Mouse (Mus musculus) embryonic facial prominence, embryonic 12.5 days (tissue): ENCODE results near the gene Reep1. TPM values are rescaled to one million over a fixed set of nuclear protein-coding genes. Genes with fewer than 3 reads are reported as not detected.

Experiments used
- ATAC-seq: fragments of 200-750 bp; cut with Nextera tagmentation; 2 replicates; pipeline ENCODE4 v1.8.0; 2017; ENCODE audit not compliant: insufficient number of reproducible peaks, insufficient read depth, low FRiP score, low TSS enrichment
- H3K27ac ChIP-seq: fragments of 300-500 bp; sonication (generic); 2 replicates; pipeline ENCODE4 v1.5.1; 2016; ENCODE audit warnings: mild to moderate bottlenecking
- H3K27me3 ChIP-seq: fragments of 300-500 bp; sonication (generic); 2 replicates; pipeline ENCODE4 v1.6.1; 2016; ENCODE audit warnings: mild to moderate bottlenecking, moderate library complexity
- H3K36me3 ChIP-seq: fragments of 300-500 bp; sonication (generic); 2 replicates; pipeline ENCODE4 v1.6.1; 2016; ENCODE audit warnings: mild to moderate bottlenecking
- H3K4me1 ChIP-seq: fragments of 300-500 bp; sonication (generic); 2 replicates; pipeline ENCODE4 v1.6.1; 2016
- H3K4me2 ChIP-seq: fragments of 300-500 bp; sonication (generic); replicated peaks from 2 replicates; pipeline ENCODE4 v1.6.1; 2016; ENCODE audit warnings: mild to moderate bottlenecking, moderate library complexity
- H3K4me3 ChIP-seq: fragments of 300-500 bp; sonication (generic); 2 replicates; pipeline ENCODE4 v1.5.1; 2016; ENCODE audit warnings: mild to moderate bottlenecking
- H3K9ac ChIP-seq: fragments of 300-500 bp; sonication (generic); 2 replicates; pipeline ENCODE4 v1.6.1; 2016; ENCODE audit warnings: mild to moderate bottlenecking, moderate library complexity
- H3K9me3 ChIP-seq: fragments of 300-500 bp; sonication (generic); 2 replicates; pipeline ENCODE4 v1.6.1; 2016; ENCODE audit warnings: mild to moderate bottlenecking, moderate library complexity
- WGBS: fragments of 180-500 bp; shearing (Covaris S2); methylation state at CpG from one replicate; pipeline ENCODE4 v1.1.7; 2016; 5-methylcytosine and 5-hydroxymethylcytosine counted together
- polyA plus RNA-seq: library from polyadenylated mRNA; unstranded; fragments of >200 nt; fragmentation: Nextera tagmentation; extraction: Ambion mirVana; gene quantifications from 2 replicates; pipeline ENCODE4 v1.2.1, GENCODE M21; 2016

Gene Reep1
- polyA plus RNA-seq, 1 experiment from 2014 or later = 17.6 TPM

DNA sequence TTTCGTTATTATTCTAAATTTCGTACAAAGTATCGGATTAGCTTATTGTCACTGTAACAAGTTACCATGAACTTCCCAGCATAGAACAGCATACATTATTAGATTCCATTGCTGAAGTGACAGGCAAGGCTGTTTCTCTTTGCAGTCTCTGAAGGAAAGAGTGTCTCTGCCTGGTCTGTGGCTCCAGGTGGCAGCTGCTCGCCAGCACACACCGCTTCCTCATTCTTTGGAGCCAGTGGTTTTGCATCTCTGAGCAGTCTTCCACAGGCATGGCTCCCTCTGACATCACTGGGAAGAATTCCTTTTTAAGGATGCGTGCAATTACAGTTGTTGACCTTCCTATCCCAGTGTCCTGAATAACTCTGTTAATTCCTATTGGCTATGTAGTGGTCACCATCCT, 52.7 kb downstream of the Reep1 start:
- Histone ChIP-seq H3K27ac (no peak overlapping the region), H3K4me3 (no peak overlapping the region), H3K4me2 (no peak overlapping the region), H3K36me3 (no peaks in the 10 kb centered on the region), H3K4me1 (peaks cover 13% of the 10 kb centered on the region; the same call in 1 of the 2 replicates), H3K27me3 (no peaks in the 10 kb centered on the region), H3K9me3 (no peaks in the 10 kb centered on the region), H3K9ac (no peak overlapping the region)
- WGBS = 83% methylated on average over 6 of the region's 6 CpGs
- ATAC-seq = no peak

DNA sequence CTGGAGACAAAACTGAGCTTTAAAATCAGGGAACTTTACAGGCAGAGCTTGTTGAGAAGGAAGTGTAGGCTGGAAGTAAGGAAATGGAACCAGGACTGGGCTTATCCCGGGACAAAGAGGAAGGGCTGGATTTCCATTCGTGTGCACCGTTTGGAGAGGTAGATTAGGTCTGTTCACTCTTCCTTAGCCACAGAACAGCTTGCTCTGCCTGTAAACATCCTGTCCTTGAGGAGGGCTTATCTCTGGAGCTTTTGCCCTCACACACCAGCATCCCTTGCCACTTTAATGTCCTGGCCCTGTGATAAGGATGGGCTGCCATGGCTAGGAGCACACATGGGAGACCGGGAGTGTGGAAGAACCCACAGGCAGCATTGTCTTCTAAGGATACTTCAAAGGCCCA, 60.4 kb downstream of the Reep1 start:
- Histone ChIP-seq H3K36me3 (no peaks in the 10 kb centered on the region), H3K4me1 (no peaks in the 10 kb centered on the region), H3K9me3 (no peaks in the 10 kb centered on the region), H3K9ac (no peak overlapping the region), H3K27ac (no peak overlapping the region), H3K4me3 (no peak overlapping the region), H3K4me2 (no peak overlapping the region), H3K27me3 (no peaks in the 10 kb centered on the region)
- 82% methylated on average over 4 of the region's 4 CpGs for WGBS
- no peak for ATAC-seq

DNA sequence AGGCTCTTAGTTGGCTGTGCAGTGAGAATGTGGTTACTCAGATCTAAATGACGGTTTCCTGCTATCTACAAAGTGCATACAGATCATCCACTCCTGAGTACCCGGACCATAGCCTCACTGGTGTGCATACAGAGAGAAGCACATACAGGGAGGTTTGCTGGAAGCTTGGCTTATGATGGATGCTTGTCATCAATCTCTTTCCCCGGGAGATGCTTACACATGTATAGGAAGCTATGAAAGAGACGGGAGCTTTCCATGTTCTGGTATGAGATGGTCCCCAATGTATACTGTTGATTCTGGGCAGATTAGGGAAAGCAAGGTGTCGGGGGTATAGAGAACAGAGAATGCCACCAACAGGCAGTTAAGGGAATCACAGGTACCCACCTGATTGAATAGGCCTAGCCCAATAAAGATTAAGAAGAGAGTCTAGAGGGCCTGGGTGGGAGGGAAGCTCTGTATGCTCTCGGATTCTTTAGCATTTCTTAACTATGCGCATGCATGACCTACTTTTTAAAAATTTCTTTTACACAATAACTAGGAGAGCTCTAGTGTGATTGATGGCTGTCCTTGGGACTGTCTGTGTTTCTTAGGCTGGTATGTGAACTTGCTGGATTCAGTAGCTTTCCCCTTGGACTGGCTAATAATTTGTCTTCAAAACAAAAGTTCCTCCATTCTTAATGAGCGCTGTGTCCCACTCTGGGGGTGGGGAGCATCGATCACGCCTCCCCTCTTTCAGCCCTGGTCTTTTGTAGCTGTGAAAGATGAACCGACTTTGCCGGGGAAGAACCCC, 62.7 kb downstream of the Reep1 start:
- H3K27me3 ChIP-seq = no peaks in the 10 kb centered on the region
- no peaks in the 10 kb centered on the region for H3K4me1 ChIP-seq
- 77% methylated on average over 12 of the region's 12 CpGs for WGBS
- no peaks in the 10 kb centered on the region for H3K9me3 ChIP-seq
- H3K36me3 ChIP-seq = no peaks in the 10 kb centered on the region
- no peak overlapping the region for H3K4me3 ChIP-seq
- no peak overlapping the region for H3K9ac ChIP-seq
- no peak overlapping the region for H3K4me2 ChIP-seq
- ATAC-seq = no peak
- no peak overlapping the region for H3K27ac ChIP-seq

DNA sequence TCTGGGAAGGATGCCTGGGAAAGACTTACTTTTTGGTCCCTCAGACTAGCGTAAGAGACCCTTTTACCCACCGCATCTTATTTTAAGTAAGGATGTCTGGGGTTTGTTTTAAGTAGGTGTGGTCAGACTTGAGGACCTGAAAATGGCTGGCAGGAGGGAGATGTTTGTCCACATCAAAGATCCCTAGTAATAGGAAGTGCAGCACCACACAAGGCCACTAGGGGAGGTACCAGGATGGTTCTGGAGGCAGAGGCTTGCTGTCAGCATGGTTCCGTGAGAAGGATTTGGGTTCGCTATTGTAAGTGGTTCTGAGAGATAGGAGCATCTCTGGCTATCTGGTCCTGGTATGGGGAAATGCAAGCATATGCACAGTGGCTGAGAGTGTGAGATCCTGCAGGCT, 63.5 kb downstream of the Reep1 start:
- H3K9ac ChIP-seq = no peak overlapping the region
- ATAC-seq = no peak
- H3K27me3 ChIP-seq = no peaks in the 10 kb centered on the region
- H3K4me3 ChIP-seq = no peak overlapping the region
- no peaks in the 10 kb centered on the region for H3K4me1 ChIP-seq
- H3K9me3 ChIP-seq = no peaks in the 10 kb centered on the region
- no peaks in the 10 kb centered on the region for H3K36me3 ChIP-seq
- no peak overlapping the region for H3K27ac ChIP-seq
- WGBS = 94% methylated on average over 4 of the region's 4 CpGs
- no peak overlapping the region for H3K4me2 ChIP-seq

- Histone ChIP-seq H3K4me1 (no peaks in the 10 kb centered on the region), H3K27me3 (no peaks in the 10 kb centered on the region), H3K36me3 (no peaks in the 10 kb centered on the region), H3K4me2 (no peak overlapping the region), H3K27ac (no peak overlapping the region), H3K9ac (no peak overlapping the region), H3K4me3 (no peak overlapping the region), H3K9me3 (no peaks in the 10 kb centered on the region)
- 91% methylated on average over 4 of the region's 4 CpGs for WGBS
- no peak for ATAC-seq
Measured at GRCm38 (mm10) chr6:71771282-71771681, 63.9 kb downstream of the Reep1 start.

DNA sequence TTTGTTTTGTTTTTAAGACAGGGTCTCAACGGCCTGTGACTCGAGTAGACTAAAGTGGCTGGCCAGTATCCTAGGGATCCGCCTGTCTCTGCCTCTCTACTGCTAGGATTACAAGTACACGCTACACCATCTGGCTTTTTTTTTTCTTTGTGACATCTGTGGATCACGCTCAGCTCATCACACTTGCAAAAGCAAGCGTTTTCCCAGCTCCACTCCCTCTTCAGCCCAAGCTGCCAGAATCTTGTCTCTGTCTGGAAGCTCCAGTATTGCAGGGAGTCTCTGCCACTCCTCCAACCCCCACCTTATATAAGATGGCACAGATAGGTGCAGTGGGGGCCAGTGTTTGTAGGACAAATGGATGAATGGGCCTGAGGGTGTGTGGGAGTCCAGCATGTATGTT, 64.8 kb downstream of the Reep1 start:
- no peaks in the 10 kb centered on the region for H3K4me1 ChIP-seq
- H3K36me3 ChIP-seq = no peaks in the 10 kb centered on the region
- H3K9ac ChIP-seq = no peak overlapping the region
- no peak overlapping the region for H3K4me2 ChIP-seq
- H3K4me3 ChIP-seq = no peak overlapping the region
- no peak for ATAC-seq
- H3K27me3 ChIP-seq = no peaks in the 10 kb centered on the region
- no peaks in the 10 kb centered on the region for H3K9me3 ChIP-seq
- 92% methylated on average over 6 of the region's 6 CpGs for WGBS
- no peak overlapping the region for H3K27ac ChIP-seq

DNA sequence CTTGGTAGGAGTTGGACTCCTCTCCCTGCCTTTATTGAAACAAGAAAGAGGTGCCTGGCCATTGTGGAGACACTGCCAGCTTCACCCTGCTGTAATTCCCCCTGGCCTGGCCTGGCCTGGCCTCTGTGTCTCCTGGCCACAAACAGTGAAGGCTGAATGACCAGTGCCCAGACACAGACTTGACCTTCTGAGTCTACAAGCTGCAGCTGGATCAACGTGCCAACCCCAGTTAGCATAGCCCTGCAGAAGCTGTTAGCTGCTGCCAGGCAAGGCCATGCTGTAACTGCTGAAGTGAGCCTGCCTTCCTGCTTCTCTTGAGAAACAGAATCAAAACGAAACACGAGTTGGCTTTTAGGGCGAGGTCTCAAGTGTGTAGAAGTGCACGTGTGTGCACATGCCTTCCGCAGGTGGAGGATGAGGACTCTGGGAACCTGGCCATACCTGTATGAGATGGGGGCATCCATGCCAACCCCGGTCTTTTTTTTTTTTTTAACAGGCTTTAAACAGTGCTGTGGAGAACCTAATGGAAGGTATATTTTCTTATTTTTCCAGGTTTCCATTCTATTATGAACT, 65.4 kb downstream of the Reep1 start:
- ATAC-seq = no peak
- Histone ChIP-seq H3K27me3 (no peaks in the 10 kb centered on the region), H3K4me1 (no peaks in the 10 kb centered on the region), H3K4me3 (no peak overlapping the region), H3K4me2 (no peak overlapping the region), H3K9ac (no peak overlapping the region), H3K27ac (no peak overlapping the region), H3K9me3 (no peaks in the 10 kb centered on the region), H3K36me3 (no peaks in the 10 kb centered on the region)
- 81% methylated on average over 7 of the region's 7 CpGs for WGBS

GRCm38 (mm10) chr6:71778016-71778415, 70.7 kb downstream of the Reep1 start:
- no peaks in the 10 kb centered on the region for H3K9me3 ChIP-seq
- H3K4me2 ChIP-seq = no peak overlapping the region
- no peaks in the 10 kb centered on the region for H3K36me3 ChIP-seq
- no peak for ATAC-seq
- H3K9ac ChIP-seq = no peak overlapping the region
- 87% methylated on average over 5 of the region's 5 CpGs for WGBS
- no peaks in the 10 kb centered on the region for H3K27me3 ChIP-seq
- H3K4me3 ChIP-seq = no peak overlapping the region
- no peaks in the 10 kb centered on the region for H3K4me1 ChIP-seq
- no peak overlapping the region for H3K27ac ChIP-seq

GRCm38 (mm10) chr6:71779831-71780230, 72.5 kb downstream of the Reep1 start:
- Histone ChIP-seq H3K4me2 (no peak overlapping the region), H3K4me3 (no peak overlapping the region), H3K36me3 (no peaks in the 10 kb centered on the region), H3K9ac (no peak overlapping the region), H3K4me1 (no peaks in the 10 kb centered on the region), H3K27ac (no peak overlapping the region), H3K27me3 (no peaks in the 10 kb centered on the region), H3K9me3 (no peaks in the 10 kb centered on the region)
- WGBS = 75% methylated on average over 2 of the region's 2 CpGs
- no peak for ATAC-seq

- no peak overlapping the region for H3K4me2 ChIP-seq
Measured at GRCm38 (mm10) chr6:71780431-71780830, 73.1 kb downstream of the Reep1 start.

DNA sequence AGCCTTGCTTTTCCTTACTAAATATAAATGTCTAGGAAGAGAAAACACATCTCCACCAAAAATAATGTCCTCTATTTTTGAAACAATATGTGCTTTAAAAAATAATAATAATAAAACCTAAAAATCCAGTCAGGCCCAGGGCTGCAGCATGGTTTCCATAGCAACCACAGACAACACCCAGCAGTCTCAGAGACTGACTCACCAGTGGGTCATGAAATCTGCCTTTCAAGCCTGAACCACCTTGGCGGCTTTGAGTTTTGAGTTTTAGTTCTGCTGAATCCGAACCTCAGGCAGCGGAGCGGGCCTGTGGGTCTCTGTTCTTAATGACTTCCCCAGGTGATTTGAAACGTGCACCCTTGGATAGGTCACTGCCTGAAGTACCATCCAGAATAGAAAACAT, 75.8 kb downstream of the Reep1 start:
- H3K27ac ChIP-seq = no peak overlapping the region
- ATAC-seq = no peak
- WGBS = 88% methylated on average over 5 of the region's 5 CpGs

More at GRCm38 (mm10) chr6:71780431-71780830, 73.1 kb downstream of the Reep1 start:
- ATAC-seq = no peak
- WGBS = 91% methylated on average over 7 of the region's 7 CpGs
- H3K4me3 ChIP-seq = no peak overlapping the region
- H3K4me1 ChIP-seq = no peaks in the 10 kb centered on the region
- no peaks in the 10 kb centered on the region for H3K27me3 ChIP-seq
- no peak overlapping the region for H3K27ac ChIP-seq
- H3K9me3 ChIP-seq = no peaks in the 10 kb centered on the region
- H3K9ac ChIP-seq = no peak overlapping the region
- no peaks in the 10 kb centered on the region for H3K36me3 ChIP-seq

GRCm38 (mm10) chr6:71788348-71788747, 81.0 kb downstream of the Reep1 start:
- Histone ChIP-seq H3K9ac (no peak overlapping the region), H3K4me3 (no peak overlapping the region), H3K27me3 (no peaks in the 10 kb centered on the region), H3K4me1 (no peaks in the 10 kb centered on the region), H3K27ac (no peak overlapping the region), H3K9me3 (no peaks in the 10 kb centered on the region), H3K36me3 (no peaks in the 10 kb centered on the region), H3K4me2 (no peak overlapping the region)
- 74% methylated on average over 9 of the region's 9 CpGs for WGBS
- no peak for ATAC-seq

More for the DNA sequence above, 75.8 kb downstream of the Reep1 start:
- Histone ChIP-seq H3K4me2 (no peak overlapping the region), H3K9me3 (no peaks in the 10 kb centered on the region), H3K9ac (no peak overlapping the region), H3K36me3 (no peaks in the 10 kb centered on the region), H3K4me3 (no peak overlapping the region), H3K27me3 (no peaks in the 10 kb centered on the region), H3K4me1 (no peaks in the 10 kb centered on the region)
